Mouse (Mus musculus) adrenal gland, postnatal 4 days (tissue): Measurements from ENCODE around the gene Cyp3a16. TPM values are rescaled to one million over a fixed set of nuclear protein-coding genes. Genes with fewer than 3 reads are reported as not detected.
"Not testable (repeated sequence)": the region's sequence is repeated elsewhere in the genome, so short reads cannot be mapped to it uniquely, and the experiment has no call there.

Experiments
- DNase-seq, 2 experiments: peaks; one replicate each; pipeline ENCODE4 v3.0.0; 2021 to 2022; ENCODE audit warnings: low spot score in 2 of 2, mixed read lengths in 2 of 2
- long read RNA-seq, 2 experiments: library from polyadenylated mRNA; stranded (forward); transcript quantifications; one replicate each; pipeline ENCODE4 v2.0.0; 2021
- total RNA-seq, 2 experiments: library from RNA; stranded (reverse); gene quantifications; 2 replicates each; pipeline ENCODE4 v1.2.3; 2021

The Cyp3a16 gene
- 10 to 100 TPM in 1 of 2 experiments, under 1 TPM in 1; 0.45 to 19.5 TPM for total RNA-seq
- long read RNA-seq, experiment 1, result 0 reads
- long read RNA-seq, experiment 2, result 0 reads

DNA sequence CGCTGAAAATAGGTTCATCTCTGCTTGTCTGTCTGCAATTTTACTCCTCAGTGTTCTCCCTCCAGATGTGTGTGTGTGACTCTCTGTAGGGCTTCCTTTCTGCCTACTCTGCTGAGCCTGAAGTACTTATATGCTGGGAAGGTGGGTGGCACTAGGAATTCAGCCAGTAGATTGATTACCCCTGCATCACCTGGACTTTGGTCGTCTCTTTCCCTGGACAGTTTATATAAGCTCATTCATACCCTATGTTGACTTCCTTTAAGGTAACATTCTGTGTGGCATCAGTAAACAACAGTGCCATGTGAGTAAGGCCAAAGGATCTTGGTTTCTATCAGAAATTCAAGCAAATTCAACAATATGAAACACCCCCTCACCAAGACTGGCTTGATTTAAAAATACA, at the start of gene Cyp3a16:
Cyp3a16 (minus strand) TSS at position 101 of the 400 bp plus-strand sequence.
- DNase-seq, result not testable (repeated sequence)

DNA sequence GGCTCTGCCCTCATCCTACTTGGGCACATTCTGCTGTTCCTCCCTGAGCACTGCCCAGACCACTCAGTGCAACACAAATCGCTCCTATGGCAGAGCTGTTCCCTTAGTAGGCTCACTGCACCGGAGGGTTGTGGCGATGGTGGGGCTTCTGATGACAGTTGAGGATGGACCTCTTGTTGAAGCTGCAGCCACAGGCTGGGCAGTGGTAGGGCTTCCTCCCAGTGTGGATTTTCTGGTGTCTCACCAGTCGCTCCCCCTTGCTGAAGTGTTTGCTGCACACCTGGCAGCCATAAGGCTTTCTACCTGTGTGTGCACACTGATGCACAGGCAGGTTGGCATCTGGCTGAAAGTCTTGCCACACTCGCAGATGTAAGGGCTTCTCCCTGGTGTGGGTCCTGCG, 20.8 kb upstream of the Cyp3a16 start:
- DNase-seq, result no peak

DNA sequence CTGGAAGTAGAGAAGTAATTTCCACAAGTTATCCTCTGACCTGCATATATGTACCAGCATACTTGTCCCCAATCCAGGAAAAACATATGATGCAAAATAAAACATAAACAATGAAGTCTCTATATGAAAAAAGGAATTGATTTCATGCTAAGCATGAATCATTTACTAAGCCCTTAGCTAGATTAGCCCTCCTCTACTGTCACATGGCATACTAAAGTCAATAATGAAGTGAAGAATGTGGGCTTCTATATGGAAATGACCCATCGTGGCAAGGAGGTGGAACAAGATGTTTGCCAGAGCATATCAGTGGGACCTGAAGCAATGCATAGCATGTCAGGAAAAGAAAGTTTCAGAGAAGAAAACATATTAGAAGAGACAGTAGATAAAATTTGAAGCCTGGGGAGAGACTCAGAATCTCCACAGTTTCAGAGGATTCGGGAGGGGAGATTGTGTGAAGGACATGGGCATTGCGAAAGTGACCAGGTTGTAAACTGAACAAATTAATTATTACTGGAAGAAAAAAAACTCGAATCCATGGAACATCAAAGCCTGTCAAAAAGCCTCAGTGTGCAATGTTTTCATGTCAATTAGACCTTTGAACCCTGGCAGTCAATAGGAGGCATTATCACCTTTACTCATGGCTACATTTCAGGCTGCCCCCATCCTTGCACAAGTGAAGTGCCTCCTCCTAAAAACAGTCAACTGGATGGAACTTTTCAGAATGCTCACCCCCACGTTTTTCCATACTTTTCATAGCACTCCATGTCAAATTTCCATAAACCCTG, 5.0 kb downstream of the Cyp3a16 start:
- no peak for DNase-seq

DNA sequence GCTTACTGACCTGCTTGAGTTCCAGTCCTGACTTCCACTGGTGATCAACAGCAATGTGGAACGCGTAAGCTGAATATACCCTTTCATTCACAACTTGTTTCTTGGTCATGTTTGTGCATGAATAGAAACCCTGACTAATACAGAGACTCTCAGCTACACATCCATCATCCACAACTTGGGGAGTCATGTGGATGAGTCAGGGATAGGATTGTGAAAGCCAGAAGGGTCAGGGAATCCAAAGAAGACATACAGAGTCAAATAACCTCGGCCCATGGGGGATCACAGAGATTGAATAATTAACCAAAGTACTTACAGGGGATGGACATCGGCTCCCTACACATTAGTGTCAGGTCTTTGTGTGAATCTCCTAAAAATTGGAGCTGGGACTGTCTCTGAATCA, 7.2 kb downstream of the Cyp3a16 start:
- no peak for DNase-seq

DNA sequence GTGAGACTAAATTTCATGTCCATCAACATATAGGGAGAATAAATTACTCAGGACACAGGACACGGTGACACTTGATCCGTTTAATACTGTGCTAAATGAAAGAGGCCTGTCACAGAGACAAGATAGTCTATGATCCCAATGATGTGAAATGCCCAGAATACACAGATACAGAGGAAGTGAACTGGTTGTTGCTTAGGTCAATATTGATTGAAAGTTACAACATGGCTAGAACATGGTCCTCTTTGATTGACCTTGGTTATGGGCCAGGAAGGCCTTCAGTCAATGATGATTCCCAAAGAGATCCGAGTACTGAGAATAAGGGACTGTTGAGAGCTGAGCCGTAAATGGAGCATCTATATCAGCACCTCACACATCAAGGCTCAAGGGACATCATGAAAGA, 15.1 kb downstream of the Cyp3a16 start:
- DNase-seq, result no peak

DNA sequence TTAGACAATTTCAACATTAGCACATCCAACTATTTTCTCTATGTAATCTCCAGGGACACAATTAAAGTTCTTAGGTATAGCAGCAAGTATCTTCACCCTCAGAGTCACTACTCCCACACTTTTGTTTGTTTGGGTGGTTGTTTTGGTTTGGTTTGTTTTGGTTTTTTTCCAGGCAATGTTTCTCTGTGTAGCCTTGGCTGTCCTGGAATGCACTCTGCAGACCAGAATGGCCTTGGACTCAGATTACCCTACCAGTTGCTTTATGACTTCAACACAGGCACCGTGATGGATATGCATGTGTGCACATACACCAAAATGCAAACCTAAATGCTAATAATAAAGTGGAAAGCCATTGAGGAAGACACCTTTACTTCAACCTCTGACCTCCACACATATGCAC, 35.8 kb downstream of the Cyp3a16 start:
- DNase-seq, result no peak

DNA sequence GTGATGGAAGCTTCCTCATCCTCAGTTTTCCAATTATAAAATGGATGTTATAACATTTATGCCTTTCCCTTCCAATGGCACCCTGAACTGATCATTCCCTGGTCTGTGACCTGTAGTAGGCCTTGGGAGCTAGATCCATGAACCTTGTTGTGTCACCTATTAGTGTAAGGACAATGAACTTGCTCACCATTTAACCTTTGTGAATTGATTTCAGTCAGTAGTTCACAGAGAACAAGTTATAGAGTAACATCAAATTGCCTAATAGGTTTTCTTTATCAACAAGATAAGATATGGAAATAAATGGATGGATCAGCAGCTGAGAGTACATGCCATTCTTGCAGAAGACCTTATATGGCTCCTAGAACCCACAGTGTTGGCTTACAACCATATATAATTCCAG, 38.5 kb downstream of the Cyp3a16 start:
- DNase-seq, result no peak

DNA sequence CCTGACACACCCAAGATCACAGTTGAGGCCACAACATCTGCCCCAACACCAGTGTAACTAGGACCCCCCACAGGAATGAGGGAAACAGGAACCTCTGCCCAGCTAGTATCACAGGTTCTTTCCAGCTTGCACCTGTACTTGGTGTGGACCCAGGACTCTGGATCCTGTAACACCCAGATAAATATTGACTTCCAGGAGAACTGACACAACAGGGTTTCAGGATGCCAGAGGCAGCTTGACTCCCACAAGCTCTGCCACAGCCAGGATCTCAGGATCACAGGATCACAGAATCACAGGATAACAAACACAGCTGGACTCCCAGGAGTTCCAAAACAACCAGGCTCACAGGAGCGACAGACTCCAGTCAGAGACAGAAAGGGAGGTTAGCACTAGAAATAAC, 47.2 kb downstream of the Cyp3a16 start:
- DNase-seq, result no peak

DNA sequence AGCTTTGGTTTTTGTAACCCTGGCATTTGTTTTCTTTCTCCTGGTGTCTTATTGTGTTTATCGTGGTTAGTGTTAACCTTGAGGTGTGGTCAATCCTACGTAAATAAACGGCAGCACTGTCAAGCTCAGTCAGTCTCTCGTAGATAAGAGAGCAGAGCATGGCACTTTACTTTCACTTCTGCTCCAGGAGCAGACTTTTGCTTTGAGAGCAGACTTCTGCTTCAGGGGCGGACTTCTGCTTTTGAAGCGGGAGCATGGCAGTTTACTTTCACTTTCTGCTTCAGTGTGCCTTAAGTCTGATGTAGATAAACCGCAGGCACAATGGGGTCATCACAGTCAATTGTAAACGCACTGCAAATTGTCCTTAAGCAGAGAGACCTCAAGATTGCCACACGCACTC, 54.1 kb downstream of the Cyp3a16 start:
- not testable (repeated sequence) for DNase-seq

Other genes starting within 250 kb of the Cyp3a16 start
- gene Zfp655, start 238.0 kb downstream of the Cyp3a16 start, total RNA-seq, result 10 to 100 TPM; 48.1 to 53.2 TPM
- gene Zscan25, start 189.2 kb downstream of the Cyp3a16 start, total RNA-seq, result 10 to 100 TPM; 26.5 to 29.3 TPM
- under 1 TPM; 0.25 to 0.40 TPM for gene Cyp3a57, start 124.4 kb downstream of the Cyp3a16 start, total RNA-seq
- under 1 TPM in 1 of 2 experiments, not detected in 1; 0.37 TPM for gene Cyp3a41b, start 115.0 kb upstream of the Cyp3a16 start, total RNA-seq